Mouse (Mus musculus): ENCODE data around the gene Fam19a2. TPM values are rescaled to one million over a fixed set of nuclear protein-coding genes. Genes with fewer than 3 reads are reported as not detected.
A peak's percentile ranks its signal among the peaks of the same experiment; 100 is the strongest.

Gene Fam19a2
- polyA plus RNA-seq, 1 experiment, result 0.04 TPM

DNA sequence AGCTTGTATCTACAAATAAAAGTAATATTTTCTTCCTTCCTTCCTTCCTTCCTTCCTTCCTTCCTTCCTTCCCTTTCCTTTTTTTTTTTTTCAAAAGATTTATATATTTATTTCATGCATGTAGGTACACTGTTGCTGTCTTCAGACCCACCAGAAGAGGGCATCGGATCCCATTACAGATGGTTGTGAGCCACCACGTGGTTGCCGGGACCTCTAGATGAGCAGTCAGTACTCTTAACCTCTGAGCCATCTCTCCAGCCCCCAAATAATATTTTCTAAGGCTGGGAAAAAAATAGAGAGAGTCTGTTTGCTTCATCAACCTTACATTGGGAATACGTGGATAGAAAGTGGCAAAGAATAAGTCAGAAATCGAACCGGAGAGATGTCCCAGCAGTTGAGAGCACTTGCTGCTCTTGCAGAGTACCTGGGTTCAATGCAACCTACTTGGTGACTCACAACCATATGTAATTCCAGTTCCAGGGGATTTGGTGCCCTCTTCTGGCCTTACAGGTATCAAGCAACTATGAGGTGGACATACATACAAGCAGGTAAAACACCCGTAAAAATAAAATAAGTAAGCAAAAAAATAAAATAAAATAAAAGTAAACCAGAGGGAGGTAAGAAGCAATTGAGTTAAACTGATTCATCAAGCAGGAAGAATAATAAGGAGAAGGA is 8.0 kb upstream of the Fam19a2 start:
- no peak overlapping the region for H3K4me3 ChIP-seq (ENCODE audit: insufficient read depth, poor library complexity, severe bottlenecking)
- no peaks in the 10 kb centered on the region for H3K36me3 ChIP-seq (ENCODE audit: control insufficient read depth, insufficient read depth)
- peaks cover 4% of the 10 kb centered on the region for H3K27me3 ChIP-seq (ENCODE audit: control insufficient read depth, insufficient read depth, insufficient read length)
- no peak for TF ChIP-seq FOSL1 (IDR thresholded peaks at IDR 0.05; ENCODE audit: insufficient read depth, low read length, poor library complexity, severe bottlenecking)
- TF ChIP-seq USF1 (IDR thresholded peaks at IDR 0.05; ENCODE audit: low read depth), result no peak
- no peaks in the 10 kb centered on the region for H3K79me2 ChIP-seq (ENCODE audit: control insufficient read depth, insufficient read depth)
- no peak overlapping the region for H3ac ChIP-seq (ENCODE audit: control insufficient read depth, insufficient read length, low read depth)
- H3K79me3 ChIP-seq (ENCODE audit: low read depth), result no peaks in the 10 kb centered on the region

DNA sequence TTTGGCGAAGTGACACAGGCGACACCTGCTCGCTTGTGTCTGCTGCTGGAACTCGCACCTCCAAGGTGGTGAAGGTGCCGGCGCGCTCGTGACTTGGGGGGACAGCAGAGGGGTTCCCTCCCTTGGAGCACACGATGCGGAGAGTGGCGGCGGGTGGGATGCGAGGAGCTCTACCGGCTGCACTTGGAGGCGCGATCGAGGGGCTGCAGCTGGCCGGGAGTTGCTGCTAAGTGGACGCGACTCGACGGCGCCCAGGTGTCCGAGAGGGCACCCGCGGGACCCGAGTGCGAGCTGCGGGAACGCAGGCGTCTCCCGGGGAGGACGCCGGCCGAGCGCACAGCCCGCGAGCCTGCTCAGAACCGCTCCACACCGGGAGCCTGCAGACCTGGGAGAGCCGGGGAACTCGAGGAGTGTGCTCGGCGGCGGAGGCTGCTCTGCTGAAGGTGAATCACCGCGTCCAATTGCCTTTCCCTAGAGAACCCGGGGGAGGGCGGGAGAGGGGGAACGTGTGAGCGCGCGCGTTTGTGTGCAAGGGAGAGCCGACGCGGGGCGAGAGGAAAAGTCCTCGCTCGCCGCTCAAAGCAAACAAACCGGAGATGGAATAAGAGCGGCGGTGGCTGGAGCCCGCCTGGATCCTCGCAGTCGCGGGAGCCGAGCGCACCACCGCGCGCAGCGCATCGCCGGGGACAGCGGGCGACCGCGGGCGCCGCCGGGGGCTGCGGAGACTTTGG is 830 bp downstream of the Fam19a2 start:
- peak overlapping the region; percentile 69 for H3ac ChIP-seq (ENCODE audit: control insufficient read depth, insufficient read length, low read depth)
- H3K79me2 ChIP-seq (ENCODE audit: control insufficient read depth, insufficient read depth), result no peaks in the 10 kb centered on the region
- peak overlapping the region; percentile 2 for H3K4me3 ChIP-seq (ENCODE audit: insufficient read depth, poor library complexity, severe bottlenecking)
- no peaks in the 10 kb centered on the region for H3K36me3 ChIP-seq (ENCODE audit: control insufficient read depth, insufficient read depth)
- H3K79me3 ChIP-seq (ENCODE audit: low read depth), result no peaks in the 10 kb centered on the region
- no peak for TF ChIP-seq MAX (IDR thresholded peaks at IDR 0.05)
- no peak for TF ChIP-seq USF1 (IDR thresholded peaks at IDR 0.05; ENCODE audit: low read depth)
- no peak for TF ChIP-seq CEBPB (IDR thresholded peaks at IDR 0.05; ENCODE audit: low read depth)
- TF ChIP-seq MYOD1 (IDR thresholded peaks at IDR 0.05; ENCODE audit: control insufficient read depth, insufficient read length, low read depth), result no peak
- TF ChIP-seq MYOG (IDR thresholded peaks at IDR 0.05; ENCODE audit: control insufficient read depth, extremely low read depth, insufficient read length), result no peak
- no peak for TF ChIP-seq FOSL1 (IDR thresholded peaks at IDR 0.05; ENCODE audit: insufficient read depth, low read length, poor library complexity, severe bottlenecking)
- TF ChIP-seq CTCF (IDR thresholded peaks at IDR 0.05; ENCODE audit: control insufficient read depth, insufficient read depth, insufficient read length), result no peak
- H3K27me3 ChIP-seq (ENCODE audit: control insufficient read depth, insufficient read depth, insufficient read length), result peaks cover 4% of the 10 kb centered on the region

DNA sequence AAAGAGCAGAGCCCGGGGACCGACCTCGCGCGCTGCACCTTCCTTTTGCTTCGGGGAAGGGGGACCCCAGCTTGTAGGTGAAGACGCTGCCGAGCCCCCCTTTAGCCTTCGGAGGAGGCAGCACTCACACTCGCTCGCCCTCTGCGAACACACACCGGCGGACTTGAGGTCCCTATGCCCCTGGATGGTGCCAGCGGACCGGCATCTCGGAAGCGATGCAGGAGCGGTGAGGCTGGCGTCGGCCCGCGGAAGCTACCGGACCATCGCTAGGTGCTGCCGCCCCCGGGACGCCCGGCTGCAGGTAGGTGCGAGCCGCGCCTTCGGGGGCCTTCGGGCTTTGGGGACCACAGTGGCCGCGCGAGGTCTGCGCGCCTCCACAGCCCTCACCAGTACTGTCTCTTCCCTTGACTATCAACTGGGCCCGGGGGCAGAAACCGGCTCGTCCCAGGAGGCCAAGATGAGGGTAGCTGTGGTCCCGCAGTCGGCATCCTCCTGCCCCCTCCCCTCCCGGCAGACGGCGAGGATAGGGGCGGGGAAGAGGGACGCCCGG is 1.5 kb downstream of the Fam19a2 start:
- no peak overlapping the region for H3K4me3 ChIP-seq (ENCODE audit: insufficient read depth, poor library complexity, severe bottlenecking)
- TF ChIP-seq FOSL1 (IDR thresholded peaks at IDR 0.05; ENCODE audit: insufficient read depth, low read length, poor library complexity, severe bottlenecking) (no peak), CEBPB (IDR thresholded peaks at IDR 0.05; ENCODE audit: low read depth) (no peak), MYOD1 (IDR thresholded peaks at IDR 0.05; ENCODE audit: control insufficient read depth, insufficient read length, low read depth) (no peak), MYOG (IDR thresholded peaks at IDR 0.05; ENCODE audit: control insufficient read depth, extremely low read depth, insufficient read length) (no peak), USF1 (IDR thresholded peaks at IDR 0.05; ENCODE audit: low read depth) (no peak), MAX (IDR thresholded peaks at IDR 0.05) (no peak)
- H3ac ChIP-seq (ENCODE audit: control insufficient read depth, insufficient read length, low read depth), result no peak overlapping the region
- H3K27me3 ChIP-seq (ENCODE audit: control insufficient read depth, insufficient read depth, insufficient read length), result peaks cover under 1% of the 10 kb centered on the region
- no peaks in the 10 kb centered on the region for H3K79me3 ChIP-seq (ENCODE audit: low read depth)
- H3K36me3 ChIP-seq (ENCODE audit: control insufficient read depth, insufficient read depth), result no peaks in the 10 kb centered on the region
- no peaks in the 10 kb centered on the region for H3K79me2 ChIP-seq (ENCODE audit: control insufficient read depth, insufficient read depth)

DNA sequence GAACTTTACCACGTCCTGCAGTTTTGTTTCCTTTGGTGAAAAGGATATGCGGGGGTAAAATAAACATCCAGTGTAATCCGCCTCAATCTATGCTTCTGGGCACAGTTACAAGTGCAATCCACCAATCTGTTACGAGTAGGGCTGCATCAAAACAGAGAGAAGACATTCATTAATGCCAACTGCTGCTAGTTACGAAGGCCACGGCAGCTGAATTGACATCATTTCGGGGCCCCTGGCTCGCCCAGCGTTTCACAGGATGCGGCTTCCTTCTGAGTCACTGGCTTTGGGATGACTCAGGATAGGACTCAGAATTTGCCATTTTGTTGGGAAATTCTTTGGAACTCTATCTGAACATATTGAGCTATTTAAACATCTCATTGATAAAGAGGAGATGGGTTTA is 4.8 kb downstream of the Fam19a2 start:
- no peaks in the 10 kb centered on the region for H3K79me3 ChIP-seq (ENCODE audit: low read depth)
- no peak overlapping the region for H3ac ChIP-seq (ENCODE audit: control insufficient read depth, insufficient read length, low read depth)
- H3K79me2 ChIP-seq (ENCODE audit: control insufficient read depth, insufficient read depth), result no peaks in the 10 kb centered on the region
- H3K27me3 ChIP-seq (ENCODE audit: control insufficient read depth, insufficient read depth, insufficient read length), result no peaks in the 10 kb centered on the region
- H3K4me3 ChIP-seq (ENCODE audit: insufficient read depth, poor library complexity, severe bottlenecking), result no peak overlapping the region
- no peaks in the 10 kb centered on the region for H3K36me3 ChIP-seq (ENCODE audit: control insufficient read depth, insufficient read depth)
- TF ChIP-seq MYOG (IDR thresholded peaks at IDR 0.05; ENCODE audit: control insufficient read depth, extremely low read depth, insufficient read length) (no peak), MAX (IDR thresholded peaks at IDR 0.05) (no peak), USF1 (IDR thresholded peaks at IDR 0.05; ENCODE audit: low read depth) (no peak), CTCF (IDR thresholded peaks at IDR 0.05; ENCODE audit: control insufficient read depth, insufficient read depth, insufficient read length) (no peak), CEBPB (IDR thresholded peaks at IDR 0.05; ENCODE audit: low read depth) (peak; percentile 75), MYOD1 (IDR thresholded peaks at IDR 0.05; ENCODE audit: control insufficient read depth, insufficient read length, low read depth) (peak; percentile 80), FOSL1 (IDR thresholded peaks at IDR 0.05; ENCODE audit: insufficient read depth, low read length, poor library complexity, severe bottlenecking) (peak; percentile 90)

DNA sequence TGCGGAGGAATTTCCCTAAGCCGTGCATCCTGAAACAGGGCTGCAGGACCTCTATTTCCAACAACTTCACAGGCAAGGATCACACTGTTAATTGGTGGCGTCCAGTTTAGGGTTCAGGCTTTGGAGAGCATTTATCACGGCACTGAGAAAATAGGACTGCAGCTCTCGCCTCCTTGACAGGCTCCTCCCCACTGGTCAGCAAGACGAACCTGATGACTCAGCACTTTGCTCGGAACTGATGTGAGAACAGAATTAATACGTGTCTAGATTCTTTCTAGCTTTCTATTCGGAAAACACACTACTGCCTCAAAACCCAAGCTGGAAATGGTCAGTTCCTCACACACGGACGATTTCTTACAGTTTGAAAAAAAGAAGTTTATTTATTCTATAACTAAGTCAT is 10.8 kb downstream of the Fam19a2 start:
- Histone ChIP-seq H3K79me2 (ENCODE audit: control insufficient read depth, insufficient read depth) (no peaks in the 10 kb centered on the region), H3ac (ENCODE audit: control insufficient read depth, insufficient read length, low read depth) (no peak overlapping the region), H3K27me3 (ENCODE audit: control insufficient read depth, insufficient read depth, insufficient read length) (no peaks in the 10 kb centered on the region), H3K36me3 (ENCODE audit: control insufficient read depth, insufficient read depth) (no peaks in the 10 kb centered on the region), H3K4me3 (ENCODE audit: insufficient read depth, poor library complexity, severe bottlenecking) (no peak overlapping the region), H3K79me3 (ENCODE audit: low read depth) (no peaks in the 10 kb centered on the region)
- no peak for TF ChIP-seq CEBPB (IDR thresholded peaks at IDR 0.05; ENCODE audit: low read depth)
- no peak for TF ChIP-seq MYOD1 (IDR thresholded peaks at IDR 0.05; ENCODE audit: control insufficient read depth, insufficient read length, low read depth)
- no peak for TF ChIP-seq MYOG (IDR thresholded peaks at IDR 0.05; ENCODE audit: control insufficient read depth, extremely low read depth, insufficient read length)
- TF ChIP-seq USF1 (IDR thresholded peaks at IDR 0.05; ENCODE audit: low read depth), result no peak
- TF ChIP-seq MAX (IDR thresholded peaks at IDR 0.05), result no peak
- TF ChIP-seq FOSL1 (IDR thresholded peaks at IDR 0.05; ENCODE audit: insufficient read depth, low read length, poor library complexity, severe bottlenecking), result no peak
- TF ChIP-seq CTCF (IDR thresholded peaks at IDR 0.05; ENCODE audit: control insufficient read depth, insufficient read depth, insufficient read length), result no peak
